8 mouse cellular contexts compared by ENCODE assay signal in genomic region chr5:149852516-149852915, GRCm38 (mm10).
DNase-seq lines count a peak whose midpoint lies in the region; ATAC-seq lines count a peak whose summit lies in the region.

No protein-coding gene starts in this region.

- no peak for DNase-seq in embryonic facial prominence, embryonic 10.5 days (ENCODE audit: low spot score)
- DNase-seq in lung, postnatal 25 days (ENCODE audit: low spot score) = no peak
- no peak for DNase-seq in c-Kit-positive CD71-positive TER-119-positive erythroid progenitor cells, embryonic 14.5 days (ENCODE audit: low spot score)
- no peak for DNase-seq in layer of hippocampus, adult 11-12 months (ENCODE audit: low spot score)

- no peaks in the 10 kb centered on the region for H3K9me3 ChIP-seq in embryonic facial prominence, embryonic 12.5 days
- no peaks in the 10 kb centered on the region for H3K9me3 ChIP-seq in embryonic facial prominence, embryonic 10.5 days
- H3K9me3 ChIP-seq in lung, embryonic 15.5 days = no peaks in the 10 kb centered on the region
- no peaks in the 10 kb centered on the region for H3K9me3 ChIP-seq in liver, embryonic 15.5 days (replicated peaks)

- no peak overlapping the region for H3K4me3 ChIP-seq in embryonic facial prominence, embryonic 12.5 days
- no peak overlapping the region for H3K4me3 ChIP-seq in embryonic facial prominence, embryonic 10.5 days
- 0 out of 2 replicates have a peak overlapping the region, but pooled peaks have one; percentile 10 for H3K4me3 ChIP-seq in lung, embryonic 15.5 days
- H3K4me3 ChIP-seq in liver, embryonic 15.5 days (replicated peaks) = no peak overlapping the region

- no peak overlapping the region for H3K27ac ChIP-seq in embryonic facial prominence, embryonic 12.5 days
- H3K27ac ChIP-seq in embryonic facial prominence, embryonic 10.5 days (replicated peaks) = no peak overlapping the region
- H3K27ac ChIP-seq in lung, embryonic 15.5 days = no peak overlapping the region
- H3K27ac ChIP-seq in liver, embryonic 15.5 days (replicated peaks) = no peak overlapping the region

- 52% methylated on average over 16 of the region's 16 CpGs for WGBS in embryonic facial prominence, embryonic 12.5 days
- 51% methylated on average over 16 of the region's 16 CpGs for WGBS in embryonic facial prominence, embryonic 10.5 days
- 22% methylated on average over 16 of the region's 16 CpGs for WGBS in lung, embryonic 15.5 days
- WGBS in liver, embryonic 15.5 days (ENCODE audit: insufficient replicate concordance) = 9% methylated on average over 16 of the region's 16 CpGs

- no peak for ATAC-seq in embryonic facial prominence, embryonic 12.5 days (ENCODE audit: insufficient number of reproducible peaks, insufficient read depth, low FRiP score, low TSS enrichment)
- ATAC-seq in lung, embryonic 15.5 days (ENCODE audit: borderline replicate concordance, extremely low read depth, low FRiP score, low TSS enrichment) = no peak
- peak; percentile 82 for ATAC-seq in common myeloid progenitor, adult 5-6 weeks (replicated peaks; ENCODE audit: low read depth, poor library complexity, severe bottlenecking)
- no peak for ATAC-seq in liver, embryonic 15.5 days (ENCODE audit: insufficient read depth)

- H3K4me2 ChIP-seq in embryonic facial prominence, embryonic 12.5 days (replicated peaks) = peak overlapping the region; percentile 35
- H3K4me2 ChIP-seq in lung, embryonic 15.5 days = peak overlapping the region; percentile 45
- H3K4me2 ChIP-seq in liver, embryonic 15.5 days = peak overlapping the region; percentile 10; the same call in 1 of the 2 replicates

- 0 out of 2 replicates have a peak, but pooled peaks cover 6% of the 10 kb centered on the region for H3K27me3 ChIP-seq in embryonic facial prominence, embryonic 12.5 days
- peaks cover 15% of the 10 kb centered on the region for H3K27me3 ChIP-seq in embryonic facial prominence, embryonic 10.5 days (replicated peaks; ENCODE audit: low read depth, poor library complexity, severe bottlenecking)
- H3K27me3 ChIP-seq in lung, embryonic 15.5 days = no peaks in the 10 kb centered on the region
- H3K27me3 ChIP-seq in liver, embryonic 15.5 days = no peaks in the 10 kb centered on the region

- H3K4me1 ChIP-seq in embryonic facial prominence, embryonic 12.5 days = no peaks in the 10 kb centered on the region
- H3K4me1 ChIP-seq in embryonic facial prominence, embryonic 10.5 days = 0 out of 2 replicates have a peak, but pooled peaks cover 4% of the 10 kb centered on the region
- no peaks in the 10 kb centered on the region for H3K4me1 ChIP-seq in lung, embryonic 15.5 days
- no peaks in the 10 kb centered on the region for H3K4me1 ChIP-seq in liver, embryonic 15.5 days (replicated peaks)

- no peak overlapping the region for H3K9ac ChIP-seq in embryonic facial prominence, embryonic 12.5 days
- H3K9ac ChIP-seq in lung, embryonic 15.5 days = 0 out of 2 replicates have a peak overlapping the region, but pooled peaks have one; percentile 11
- H3K9ac ChIP-seq in liver, embryonic 15.5 days = no peak overlapping the region

- no peaks in the 10 kb centered on the region for H3K36me3 ChIP-seq in embryonic facial prominence, embryonic 12.5 days
- H3K36me3 ChIP-seq in embryonic facial prominence, embryonic 10.5 days (replicated peaks) = no peaks in the 10 kb centered on the region
- no peaks in the 10 kb centered on the region for H3K36me3 ChIP-seq in lung, embryonic 15.5 days
- H3K36me3 ChIP-seq in liver, embryonic 15.5 days (replicated peaks) = no peaks in the 10 kb centered on the region
